Mouse (Mus musculus): ENCODE measurements around the gene Olfr1039. TPM values are rescaled to one million over a fixed set of nuclear protein-coding genes. Genes with fewer than 3 reads are reported as not detected.
"Not testable (repeated sequence)": the region's sequence is repeated elsewhere in the genome, so short reads cannot be mapped to it uniquely, and the experiment has no call there.

Gene Olfr1039
- polyA plus RNA-seq (2014; fragmentation: Nextera tagmentation; extraction: Ambion mirVana), result not detected in 2 replicates

DNA sequence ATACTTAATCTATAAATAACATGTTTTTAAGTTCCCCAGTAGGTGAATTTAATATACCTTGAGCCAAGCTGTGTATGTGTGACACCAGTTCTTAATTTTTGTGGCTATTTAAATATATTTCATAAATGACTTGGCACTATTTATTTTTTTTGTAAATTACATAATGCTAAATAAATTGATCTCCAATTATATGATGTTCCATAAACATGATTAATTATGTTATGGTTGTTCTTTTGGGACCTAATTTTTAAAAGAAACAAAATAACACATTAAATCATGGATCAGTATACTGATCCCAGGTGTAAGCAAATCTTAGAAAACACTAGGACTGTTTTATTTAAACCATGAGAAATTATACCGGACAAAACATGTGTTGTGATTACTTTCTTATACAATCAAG is at the start of gene Olfr1039:
Gene Olfr1039 (minus strand): TSS at position 101 of the 400 bp plus-strand sequence.
- no peaks in the 10 kb centered on the region for H3K27me3 ChIP-seq (ENCODE audit: control insufficient read depth, insufficient read depth, low read length)
- DNase-seq (ENCODE audit: low spot score) (no peak), ATAC-seq (ENCODE audit: low FRiP score) (no peak)
- no peak within 1 kb of the TSS for H3K4me3 ChIP-seq (replicated peaks; ENCODE audit: low read length)
- H3K36me3 ChIP-seq (replicated peaks; ENCODE audit: control insufficient read depth, insufficient read depth), result no peaks in the 10 kb centered on the region
- H3K4me2 ChIP-seq (replicated peaks), result no peak within 1 kb of the TSS
- WGBS, result 95% methylated on average over 1 of the region's 1 CpGs
- H3K4me1 ChIP-seq (replicated peaks; ENCODE audit: control insufficient read depth, insufficient read depth, low read length), result no peaks in the 10 kb centered on the region
- H3K9me3 ChIP-seq (ENCODE audit: control insufficient read depth, low read length), result no peaks in the 10 kb centered on the region
- H3K9ac ChIP-seq, result no peak within 1 kb of the TSS
- H3K27ac ChIP-seq, result no peak within 1 kb of the TSS

GRCm38 (mm10) chr2:86179950-86180349 is 44.2 kb upstream of the Olfr1039 start:
- H3K4me3 ChIP-seq (replicated peaks; ENCODE audit: low read length), result no peak overlapping the region
- ATAC-seq (ENCODE audit: low FRiP score) (no peak), DNase-seq (ENCODE audit: low spot score) (no peak)
- H3K27me3 ChIP-seq (ENCODE audit: control insufficient read depth, insufficient read depth, low read length), result no peaks in the 10 kb centered on the region
- no peak overlapping the region for H3K4me2 ChIP-seq (replicated peaks)
- no peaks in the 10 kb centered on the region for H3K9me3 ChIP-seq (ENCODE audit: control insufficient read depth, low read length)
- no peaks in the 10 kb centered on the region for H3K36me3 ChIP-seq (replicated peaks; ENCODE audit: control insufficient read depth, insufficient read depth)
- no peak overlapping the region for H3K9ac ChIP-seq
- H3K27ac ChIP-seq, result no peak overlapping the region
- WGBS, result 85% methylated on average over 3 of the region's 3 CpGs
- H3K4me1 ChIP-seq (replicated peaks; ENCODE audit: control insufficient read depth, insufficient read depth, low read length), result no peaks in the 10 kb centered on the region

DNA sequence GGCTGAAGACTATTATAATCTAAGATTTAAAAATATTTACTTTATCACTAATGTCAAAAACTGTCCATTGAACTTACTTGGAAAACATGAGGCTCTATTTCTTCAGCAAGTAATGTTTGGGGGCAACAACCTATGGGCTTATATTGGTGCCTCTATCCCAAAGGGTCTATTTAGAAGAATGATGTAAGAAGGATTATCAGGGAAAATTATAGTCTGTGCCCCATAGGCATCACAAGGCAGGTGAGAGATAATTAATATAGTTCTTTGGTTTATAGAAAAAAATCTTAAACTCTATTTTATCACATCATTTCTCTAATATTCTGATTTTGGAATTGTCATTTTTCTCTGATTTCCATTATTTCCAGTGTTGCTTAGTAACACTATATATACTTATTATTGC is 42.0 kb upstream of the Olfr1039 start, which contains the start of gene Olfr1044:
Gene Olfr1044 (minus strand): TSS at position 101 of the 400 bp plus-strand sequence.
- ATAC-seq (ENCODE audit: low FRiP score), result no peak

DNA sequence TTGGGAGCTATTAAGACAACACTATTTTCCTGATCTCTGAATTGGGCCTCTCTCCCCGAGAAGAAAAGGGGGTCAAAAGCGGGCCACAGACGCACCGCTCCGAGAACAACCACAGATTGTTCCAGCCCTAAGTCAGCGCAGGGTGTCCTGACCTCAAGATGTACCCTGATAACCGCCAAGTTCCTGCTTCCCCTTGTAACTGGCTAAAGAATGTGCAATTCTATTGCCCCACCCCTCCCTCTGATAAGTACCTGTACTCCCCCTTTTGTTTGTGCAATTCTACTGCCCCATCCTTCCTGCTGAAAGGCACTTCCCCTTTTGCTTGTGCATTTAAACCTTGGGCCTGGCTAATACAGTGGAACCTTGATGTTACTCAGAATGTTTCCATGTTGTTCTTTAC is 39.7 kb upstream of the Olfr1039 start:
- DNase-seq (ENCODE audit: low spot score), result not testable (repeated sequence)

More for the DNA sequence above, 42.0 kb upstream of the Olfr1039 start, which contains the start of gene Olfr1044:
- no peak within 1 kb of the TSS for H3K4me3 ChIP-seq (replicated peaks; ENCODE audit: low read length)
- H3K9me3 ChIP-seq (ENCODE audit: control insufficient read depth, low read length), result no peaks in the 10 kb centered on the region
- H3K9ac ChIP-seq, result no peak within 1 kb of the TSS
- H3K27ac ChIP-seq, result no peak within 1 kb of the TSS
- no peaks in the 10 kb centered on the region for H3K36me3 ChIP-seq (replicated peaks; ENCODE audit: control insufficient read depth, insufficient read depth)
- H3K4me1 ChIP-seq (replicated peaks; ENCODE audit: control insufficient read depth, insufficient read depth, low read length), result no peaks in the 10 kb centered on the region
- no peak within 1 kb of the TSS for H3K4me2 ChIP-seq (replicated peaks)
- H3K27me3 ChIP-seq (ENCODE audit: control insufficient read depth, insufficient read depth, low read length), result no peaks in the 10 kb centered on the region
- no peak for DNase-seq (ENCODE audit: low spot score)

DNA sequence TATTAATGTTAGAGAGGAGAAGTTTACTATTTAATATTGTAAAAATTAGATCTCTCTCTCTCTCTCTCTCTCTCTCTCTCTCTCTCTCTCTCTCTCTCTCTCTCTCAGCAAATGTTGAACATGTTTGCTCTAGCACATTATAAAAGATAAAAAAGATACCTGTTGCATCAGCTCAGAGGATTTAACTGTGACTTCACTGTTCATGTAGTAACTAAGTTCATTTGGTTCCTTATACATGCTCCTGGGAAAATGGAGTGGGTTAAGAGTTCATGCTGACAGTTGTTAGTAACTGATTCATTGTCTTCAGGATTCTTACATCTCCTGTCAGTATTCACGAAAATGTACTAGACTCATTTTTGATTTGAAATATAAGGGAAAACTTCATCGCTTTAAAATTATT is 31.7 kb upstream of the Olfr1039 start, which contains the start of gene Olfr1043:
Gene Olfr1043 (minus strand): TSS at position 101 of the 400 bp plus-strand sequence.
- DNase-seq (ENCODE audit: low spot score), result no peak
- Histone ChIP-seq H3K27me3 (ENCODE audit: control insufficient read depth, insufficient read depth, low read length) (no peaks in the 10 kb centered on the region), H3K4me1 (replicated peaks; ENCODE audit: control insufficient read depth, insufficient read depth, low read length) (no peaks in the 10 kb centered on the region), H3K27ac (no peak within 1 kb of the TSS), H3K36me3 (replicated peaks; ENCODE audit: control insufficient read depth, insufficient read depth) (no peaks in the 10 kb centered on the region), H3K4me2 (replicated peaks) (no peak within 1 kb of the TSS), H3K4me3 (replicated peaks; ENCODE audit: low read length) (no peak within 1 kb of the TSS), H3K9me3 (ENCODE audit: control insufficient read depth, low read length) (no peaks in the 10 kb centered on the region), H3K9ac (no peak within 1 kb of the TSS)
- ATAC-seq (ENCODE audit: low FRiP score), result no peak
- whole genome bisulfite sequencing, result 92% methylated on average over 2 of the region's 2 CpGs

More for the DNA sequence above, 39.7 kb upstream of the Olfr1039 start:
- not testable (repeated sequence) for H3K4me1 ChIP-seq (replicated peaks; ENCODE audit: control insufficient read depth, insufficient read depth, low read length); H3K9ac ChIP-seq; H3K4me3 ChIP-seq (replicated peaks; ENCODE audit: low read length); H3K36me3 ChIP-seq (replicated peaks; ENCODE audit: control insufficient read depth, insufficient read depth); ATAC-seq (ENCODE audit: low FRiP score); H3K27me3 ChIP-seq (ENCODE audit: control insufficient read depth, insufficient read depth, low read length); H3K27ac ChIP-seq; H3K9me3 ChIP-seq (ENCODE audit: control insufficient read depth, low read length); H3K4me2 ChIP-seq (replicated peaks)
- WGBS, result 87% methylated on average over 7 of the region's 7 CpGs

DNA sequence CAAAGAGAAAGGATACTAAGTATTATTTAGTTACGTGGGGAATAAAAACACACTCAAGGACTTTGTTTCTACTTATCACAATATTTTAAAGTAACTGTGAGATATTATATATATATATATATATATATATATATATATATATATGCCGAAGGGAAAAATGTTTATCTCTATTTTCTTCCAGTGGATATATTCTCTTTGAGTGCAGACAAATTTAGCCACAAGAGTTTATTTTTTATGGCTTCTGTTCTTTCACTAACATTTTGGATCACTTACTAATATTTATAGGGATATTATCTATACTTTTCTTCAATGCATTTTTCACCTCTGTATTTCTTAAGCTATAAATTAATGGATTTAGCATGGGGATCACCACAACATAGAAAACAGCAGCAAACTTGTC is 26.0 kb upstream of the Olfr1039 start, which contains the start of gene Olfr1042:
Gene Olfr1042 (minus strand): TSS at position 101 of the 400 bp plus-strand sequence.
- no peaks in the 10 kb centered on the region for H3K36me3 ChIP-seq (replicated peaks; ENCODE audit: control insufficient read depth, insufficient read depth)
- WGBS, result 91% methylated on average over 2 of the region's 2 CpGs
- no peak for ATAC-seq (ENCODE audit: low FRiP score)

DNA sequence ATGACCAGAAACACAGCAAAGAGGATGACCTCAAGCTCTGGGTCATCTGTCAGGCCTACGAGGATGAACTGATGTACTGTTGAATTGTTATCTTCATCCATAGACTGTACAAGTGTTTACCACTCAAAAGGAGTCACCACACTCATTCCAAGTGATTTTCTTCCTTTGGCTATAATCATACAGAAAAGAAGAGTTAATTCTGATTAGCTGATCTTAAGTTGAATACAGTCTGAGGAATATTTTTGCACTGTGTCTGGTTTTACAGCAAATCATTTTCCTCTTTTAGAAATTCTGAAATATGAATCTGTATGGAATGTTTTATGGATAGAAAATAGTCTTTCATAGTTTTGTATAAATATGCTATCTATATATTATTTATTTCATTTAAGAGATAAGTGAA is 10.9 kb upstream of the Olfr1039 start, which contains the start of gene Olfr1040:
Gene Olfr1040 (minus strand): TSS at position 101 of the 400 bp plus-strand sequence.
- 86% methylated on average over 1 of the region's 1 CpGs for WGBS
- Histone ChIP-seq H3K36me3 (replicated peaks; ENCODE audit: control insufficient read depth, insufficient read depth) (no peaks in the 10 kb centered on the region), H3K4me1 (replicated peaks; ENCODE audit: control insufficient read depth, insufficient read depth, low read length) (no peaks in the 10 kb centered on the region), H3K4me2 (replicated peaks) (no peak within 1 kb of the TSS), H3K9ac (no peak within 1 kb of the TSS), H3K27ac (no peak within 1 kb of the TSS), H3K9me3 (ENCODE audit: control insufficient read depth, low read length) (no peaks in the 10 kb centered on the region), H3K27me3 (ENCODE audit: control insufficient read depth, insufficient read depth, low read length) (no peaks in the 10 kb centered on the region), H3K4me3 (replicated peaks; ENCODE audit: low read length) (no peak within 1 kb of the TSS)
- no peak for ATAC-seq (ENCODE audit: low FRiP score)
- no peak for DNase-seq (ENCODE audit: low spot score)

More for the DNA sequence above, 26.0 kb upstream of the Olfr1039 start, which contains the start of gene Olfr1042:
- Histone ChIP-seq H3K27ac (no peak within 1 kb of the TSS), H3K4me2 (replicated peaks) (no peak within 1 kb of the TSS), H3K9ac (no peak within 1 kb of the TSS), H3K9me3 (ENCODE audit: control insufficient read depth, low read length) (no peaks in the 10 kb centered on the region), H3K4me3 (replicated peaks; ENCODE audit: low read length) (no peak within 1 kb of the TSS), H3K27me3 (ENCODE audit: control insufficient read depth, insufficient read depth, low read length) (no peaks in the 10 kb centered on the region), H3K4me1 (replicated peaks; ENCODE audit: control insufficient read depth, insufficient read depth, low read length) (no peaks in the 10 kb centered on the region)
- DNase-seq (ENCODE audit: low spot score), result no peak

- no peak within 1 kb of the TSS for H3K4me2 ChIP-seq (replicated peaks)
- H3K4me3 ChIP-seq (replicated peaks; ENCODE audit: low read length), result no peak within 1 kb of the TSS
- H3K27ac ChIP-seq, result no peak within 1 kb of the TSS
- H3K9ac ChIP-seq, result no peak within 1 kb of the TSS
- H3K27me3 ChIP-seq (ENCODE audit: control insufficient read depth, insufficient read depth, low read length), result no peaks in the 10 kb centered on the region
- H3K4me1 ChIP-seq (replicated peaks; ENCODE audit: control insufficient read depth, insufficient read depth, low read length), result no peaks in the 10 kb centered on the region
- ATAC-seq (ENCODE audit: low FRiP score) (no peak), DNase-seq (ENCODE audit: low spot score) (no peak)
- no peaks in the 10 kb centered on the region for H3K36me3 ChIP-seq (replicated peaks; ENCODE audit: control insufficient read depth, insufficient read depth)
- WGBS, result 99% methylated on average over 2 of the region's 2 CpGs
- no peaks in the 10 kb centered on the region for H3K9me3 ChIP-seq (ENCODE audit: control insufficient read depth, low read length)
Observed at GRCm38 (mm10) chr2:86087285-86087684, 48.4 kb downstream of the Olfr1039 start, which contains the start of gene Olfr1037. TSS of gene Olfr1037 (minus strand) at chr2:86087385.

- H3K4me2 ChIP-seq (replicated peaks); H3K4me3 ChIP-seq (replicated peaks; ENCODE audit: low read length); DNase-seq (ENCODE audit: low spot score); H3K9me3 ChIP-seq (ENCODE audit: control insufficient read depth, low read length); H3K9ac ChIP-seq; H3K36me3 ChIP-seq (replicated peaks; ENCODE audit: control insufficient read depth, insufficient read depth); H3K4me1 ChIP-seq (replicated peaks; ENCODE audit: control insufficient read depth, insufficient read depth, low read length); H3K27me3 ChIP-seq (ENCODE audit: control insufficient read depth, insufficient read depth, low read length); H3K27ac ChIP-seq; ATAC-seq (ENCODE audit: low FRiP score): not testable (repeated sequence)
- WGBS, result 82% methylated on average over 1 of the region's 1 CpGs
Observed at GRCm38 (mm10) chr2:86080478-86080877, 55.2 kb downstream of the Olfr1039 start.

Data from hindbrain, embryonic 14.5 days (tissue).